Mouse (Mus musculus) hematopoietic stem cell, adult 5-6 weeks (primary cell): ENCODE results near the gene Mcfd2. TPM values are rescaled to one million over a fixed set of nuclear protein-coding genes. Genes with fewer than 3 reads are reported as not detected.
A peak's percentile ranks its signal among the peaks of the same experiment; 100 is the strongest.
"Not testable (repeated sequence)": the region's sequence is repeated elsewhere in the genome, so short reads cannot be mapped to it uniquely, and the experiment has no call there.

ENCODE experiments used
- ATAC-seq, 2 experiments: fragments of 125-278 bp in 1 of 2; replicated peaks in 1 of 2; 2 replicates each; pipeline ENCODE4 v1.8.0; 2016 to 2017; ENCODE audit warnings: inconsistent platforms in 2 of 2, mild to moderate bottlenecking in 2 of 2, moderate number of reproducible peaks in 2 of 2, low read depth in 1 of 2, moderate TSS enrichment in 1 of 2; ENCODE audit not compliant: low FRiP score in 2 of 2, poor library complexity in 2 of 2, severe bottlenecking in 2 of 2, insufficient read depth in 1 of 2, low TSS enrichment in 1 of 2
- total RNA-seq: library from RNA; stranded (forward); fragments of 172-1452, 232-1000 nt; gene quantifications from 2 replicates; pipeline ENCODE4 v1.2.3, GENCODE M21; 2017

The Mcfd2 gene
- total RNA-seq, result 76.9 and 81.4 TPM in 2 replicates

DNA sequence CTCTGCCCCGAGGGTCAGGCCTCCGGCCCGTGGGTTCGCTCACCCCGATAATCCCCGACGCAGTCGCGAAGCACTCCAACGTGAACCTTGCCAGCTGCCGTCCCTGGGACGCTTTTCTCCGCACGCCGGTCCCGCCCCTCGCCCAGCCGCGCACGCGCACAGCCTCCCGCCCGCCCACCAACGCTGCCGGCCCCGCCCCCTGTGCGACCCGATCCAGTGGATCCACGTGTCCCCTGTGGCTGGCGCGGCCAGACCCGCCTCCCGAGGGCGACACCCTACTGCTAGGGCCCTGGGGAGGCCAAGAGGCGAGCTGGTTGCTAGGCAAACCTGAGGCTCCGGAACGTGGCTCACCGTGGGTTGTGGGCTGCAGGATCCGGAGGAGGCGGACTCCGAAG is at the start of gene Mcfd2:
Gene Mcfd2 (minus strand): TSS at position 144 of the 395 bp plus-strand sequence.
- peak; percentile 96 to 99 for ATAC-seq

DNA sequence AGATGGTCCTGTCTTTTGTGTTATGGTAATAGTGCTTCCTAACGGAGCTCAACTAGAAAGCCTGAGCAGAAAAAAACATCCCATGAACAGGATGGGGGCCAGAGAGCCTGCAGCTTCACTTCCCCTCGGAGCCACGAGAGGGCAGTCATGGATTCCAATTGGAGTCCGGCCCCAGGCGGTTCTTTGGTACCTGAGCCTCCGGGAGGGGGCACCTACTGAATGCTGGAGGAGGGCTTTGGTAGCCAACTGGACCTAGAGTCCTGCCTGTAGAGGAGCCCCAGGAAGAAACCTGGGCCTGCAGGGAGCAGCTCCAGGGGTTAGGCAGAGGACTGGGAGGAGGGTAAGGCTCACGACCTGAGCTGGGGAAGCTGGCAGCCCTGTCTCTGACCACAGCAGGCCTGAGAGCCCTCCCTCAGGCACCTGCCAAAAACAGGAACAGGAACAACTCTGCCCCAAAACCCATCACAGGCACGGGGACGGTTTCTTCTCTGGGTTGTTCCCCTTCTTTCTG is 49.3 kb upstream of the Mcfd2 start:
- ATAC-seq, result peak; percentile 90 to 92

DNA sequence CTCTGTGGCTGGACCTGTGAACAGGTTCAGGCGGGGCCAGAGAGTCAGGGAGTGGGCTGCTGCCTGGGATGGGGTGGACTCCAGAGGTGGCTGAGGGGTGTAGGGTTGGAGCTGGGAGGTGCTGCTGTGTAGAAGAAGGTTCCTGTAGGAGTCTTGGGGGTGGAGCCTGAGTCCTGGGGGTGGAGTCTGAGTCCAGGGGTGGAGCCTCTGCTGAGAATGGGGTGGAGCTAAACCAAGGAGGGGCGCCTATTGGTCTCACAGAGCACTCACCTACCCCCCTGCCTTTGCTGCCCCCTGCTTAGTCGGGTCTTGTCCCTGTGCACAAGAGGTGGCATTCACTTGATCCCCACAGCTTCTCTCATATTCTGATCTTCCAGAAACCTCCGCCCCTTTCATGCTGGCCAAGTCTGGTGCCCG is 48.8 kb upstream of the Mcfd2 start:
- peak in 1 of 2 experiments; percentile 40; a peak in 2 of 4 replicates for ATAC-seq

DNA sequence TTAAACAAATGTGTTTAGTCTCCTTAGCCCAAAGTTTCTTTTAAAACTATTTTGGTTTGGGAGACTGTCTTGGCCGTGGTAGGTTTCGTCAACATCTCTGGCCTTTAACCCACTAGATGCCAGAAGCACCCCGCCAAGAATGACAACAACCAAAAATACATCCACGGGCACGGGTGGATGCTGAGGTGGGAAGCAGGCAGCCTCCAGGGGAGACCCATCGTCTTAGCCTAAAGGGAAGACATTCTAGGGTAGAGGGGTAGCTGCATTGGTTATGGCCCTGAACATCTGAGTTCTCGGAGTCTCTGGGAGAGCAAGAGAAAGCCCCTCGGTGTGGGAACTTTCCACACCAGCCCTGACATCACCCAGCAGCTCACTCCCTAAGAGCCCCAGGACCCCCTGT is 48.4 kb upstream of the Mcfd2 start:
- ATAC-seq, result no peak

DNA sequence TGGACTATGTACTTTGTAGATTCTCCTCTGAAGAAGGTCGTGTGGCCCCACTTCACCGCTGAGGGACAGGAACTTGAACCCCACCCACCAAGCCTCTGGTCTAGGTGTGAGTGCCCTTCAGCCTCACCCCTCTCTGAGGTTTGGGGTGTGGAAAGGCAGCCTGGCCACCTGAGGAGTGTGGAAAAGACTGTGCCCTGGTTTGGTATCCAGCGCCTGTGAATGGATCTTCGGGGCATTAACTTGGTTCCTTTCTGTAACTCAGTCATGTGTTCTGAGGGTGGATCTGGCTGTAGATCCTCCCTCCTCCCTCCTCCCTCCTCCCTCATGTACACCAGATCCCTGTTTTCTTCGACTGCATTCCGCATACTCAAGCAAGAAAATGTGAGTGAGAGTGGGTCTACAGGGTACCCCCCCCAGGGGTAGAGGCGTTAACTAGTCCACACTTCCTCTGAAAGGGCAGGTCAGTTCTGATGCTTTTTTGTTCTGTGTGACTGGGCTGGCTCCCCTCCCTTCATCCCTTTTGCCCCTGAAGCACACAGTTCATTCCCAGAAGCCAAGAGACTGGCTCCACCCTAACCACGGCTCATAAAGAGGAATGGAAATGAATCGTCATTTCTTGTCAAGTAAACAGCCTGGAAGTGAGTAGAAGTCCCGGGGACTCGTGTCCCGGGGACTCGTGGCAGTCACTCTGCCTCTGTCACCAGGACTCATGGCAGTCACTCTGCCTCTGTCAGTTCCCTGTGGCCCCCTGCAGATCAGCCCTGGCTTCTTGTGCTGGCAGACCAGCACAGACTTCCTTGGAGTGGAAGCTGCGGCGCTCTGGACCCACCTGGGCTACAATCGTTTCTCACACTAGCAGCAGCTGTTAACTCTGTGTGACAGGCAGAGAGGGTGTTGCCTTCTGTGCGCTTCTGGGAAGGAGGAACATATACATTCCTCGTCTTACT is 47.5 kb upstream of the Mcfd2 start:
- no peak for ATAC-seq

DNA sequence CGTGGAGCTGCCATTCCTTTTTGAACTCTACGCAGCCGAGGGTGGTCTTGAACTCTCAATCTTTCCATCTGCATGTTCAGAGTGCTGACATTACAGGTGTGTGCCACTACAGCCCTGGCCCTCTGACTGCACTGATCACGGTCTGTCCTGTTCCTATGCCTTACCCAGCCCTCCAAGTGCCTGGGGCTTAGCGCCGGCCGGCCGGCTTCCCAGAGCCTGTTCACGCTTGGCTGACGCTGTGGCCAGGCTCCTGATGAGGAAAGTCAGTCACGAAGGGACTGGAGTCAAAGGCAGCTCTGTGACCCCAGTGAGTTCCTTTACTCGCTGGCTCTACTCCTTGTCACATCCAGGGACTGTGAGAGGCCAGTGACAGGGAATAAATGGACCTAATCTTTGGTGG is 46.6 kb upstream of the Mcfd2 start:
- no peak for ATAC-seq

DNA sequence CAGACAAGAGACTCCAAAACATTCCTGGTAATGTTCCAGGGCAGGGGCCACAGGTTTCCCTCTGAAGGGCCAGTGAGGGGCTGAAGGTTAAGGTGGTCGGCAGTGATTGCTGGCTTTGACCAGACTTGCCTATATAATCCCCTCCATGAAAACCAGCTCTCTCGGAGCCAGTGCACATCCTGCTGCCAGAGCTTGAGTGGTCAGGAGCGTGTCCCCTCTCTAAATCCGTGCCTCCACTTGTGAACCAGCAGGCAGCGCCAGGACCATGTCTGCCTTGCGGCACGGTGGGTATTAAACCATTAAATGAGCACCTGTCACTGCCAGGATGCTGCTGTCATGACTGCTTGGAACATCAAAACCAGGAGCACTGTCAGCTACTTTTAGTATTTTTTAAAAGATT is 44.8 kb upstream of the Mcfd2 start:
- no peak for ATAC-seq

DNA sequence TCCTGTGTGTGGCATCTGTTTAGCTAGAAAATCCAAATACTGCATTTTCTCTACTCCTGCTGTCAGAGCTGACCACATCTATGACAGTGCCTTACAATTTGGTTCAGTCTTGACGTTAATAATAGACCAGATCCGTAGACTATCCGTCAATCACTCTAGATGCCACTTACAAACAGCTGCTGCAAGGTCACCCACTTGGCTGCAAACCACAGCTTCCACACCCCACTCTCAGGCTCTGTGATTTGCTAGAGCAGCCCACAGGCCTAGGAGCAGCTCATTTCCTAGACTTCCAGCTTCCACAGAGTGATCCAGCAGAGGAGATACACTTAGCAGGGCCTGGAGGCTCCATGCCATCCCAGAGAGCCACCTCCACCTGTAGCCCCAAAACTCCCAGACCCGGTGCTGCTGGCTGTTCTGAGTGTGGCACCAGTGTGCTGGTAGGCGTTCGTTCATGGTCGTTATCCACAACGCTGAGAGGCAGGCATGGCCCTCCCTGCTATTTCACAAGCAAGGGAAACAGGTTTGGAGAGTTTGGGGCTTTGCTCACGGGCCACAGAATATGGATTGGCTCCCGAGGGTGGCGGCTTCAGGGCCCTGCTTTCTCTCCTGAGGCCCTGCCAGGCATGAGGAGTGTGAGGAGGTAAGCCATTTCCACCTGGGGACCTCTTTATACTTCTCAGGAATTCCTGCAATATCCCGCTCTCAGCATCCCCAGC is 43.5 kb upstream of the Mcfd2 start:
- ATAC-seq, result no peak

DNA sequence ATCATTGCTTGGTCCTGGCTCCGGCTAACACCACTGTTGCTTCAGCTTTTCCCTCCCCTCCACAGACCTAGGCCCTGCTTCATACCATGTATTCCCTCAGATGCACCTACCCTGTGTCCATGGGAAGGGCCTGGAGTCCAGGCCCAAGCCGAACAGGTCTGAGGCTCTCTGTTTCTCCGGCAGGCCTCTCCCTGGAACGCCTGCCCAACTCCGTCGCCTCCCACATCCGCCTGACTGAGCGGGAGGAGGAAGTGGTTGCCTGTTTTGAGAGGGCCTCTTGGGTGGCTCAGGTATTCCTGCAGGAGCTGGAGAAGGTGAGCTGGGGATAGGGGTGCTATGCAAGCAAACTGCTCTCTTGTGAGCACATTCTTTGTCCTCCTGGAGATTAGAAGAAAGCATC is 41.0 kb upstream of the Mcfd2 start:
- 0 out of 4 replicates have a peak, but pooled peaks of 1 of the 2 experiments have one; percentile 17 for ATAC-seq

DNA sequence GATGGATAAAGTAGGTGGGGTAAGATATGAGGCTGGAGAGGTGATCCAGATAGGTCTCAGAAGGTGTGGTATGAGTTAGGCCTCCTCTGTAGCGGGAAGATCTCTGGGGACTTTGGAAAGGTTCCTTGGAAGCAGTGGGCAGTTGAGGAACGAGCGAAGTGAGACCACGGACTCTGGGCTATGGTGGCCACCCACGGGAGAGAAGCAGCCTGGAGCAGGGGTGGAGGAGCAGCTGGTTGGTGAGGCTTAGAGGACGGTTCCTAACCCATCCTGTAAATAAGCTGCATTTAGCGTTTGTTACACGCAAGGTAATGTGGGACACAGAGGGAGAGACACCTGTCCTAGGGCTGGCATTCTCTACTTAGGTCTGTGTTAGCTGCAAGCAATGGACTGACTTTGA is 39.3 kb upstream of the Mcfd2 start:
- no peak for ATAC-seq

DNA sequence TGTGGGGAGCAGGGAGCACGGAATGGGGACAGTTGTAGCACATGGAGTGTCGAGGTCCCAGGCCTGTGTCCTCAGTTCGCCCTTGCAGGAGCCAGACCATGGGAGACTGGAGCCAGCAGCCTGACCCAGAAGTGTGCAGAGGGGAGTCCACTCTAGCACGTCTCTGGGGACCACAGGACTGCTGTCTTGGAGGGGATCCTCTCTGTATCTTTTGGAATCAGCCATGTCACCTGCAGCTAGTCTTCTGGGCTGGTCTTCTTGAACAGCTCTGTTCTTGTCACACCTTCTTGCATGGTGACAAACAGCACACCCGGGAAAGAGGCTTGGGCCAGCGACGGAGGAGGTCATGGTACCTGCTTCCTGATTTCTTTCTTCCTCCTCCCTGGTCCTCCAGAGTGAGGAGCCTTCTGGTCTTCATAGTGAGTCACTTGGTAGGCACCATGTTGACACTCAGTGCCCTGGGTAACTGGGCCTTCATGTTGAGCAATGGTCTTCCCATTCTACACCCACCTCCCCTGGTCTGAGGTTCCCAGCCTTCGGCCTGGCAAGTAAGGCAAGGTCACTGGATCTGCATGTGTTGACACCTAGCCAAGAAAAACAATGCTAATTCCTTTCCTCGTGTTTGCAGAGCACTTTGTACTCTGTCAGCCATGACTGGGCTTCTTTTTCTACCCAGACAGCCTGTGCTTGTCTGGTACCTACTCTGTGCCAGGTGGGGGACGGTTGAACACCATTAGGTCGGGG is 38.6 kb upstream of the Mcfd2 start:
- ATAC-seq, result no peak; a peak in 1 of 4 replicates

DNA sequence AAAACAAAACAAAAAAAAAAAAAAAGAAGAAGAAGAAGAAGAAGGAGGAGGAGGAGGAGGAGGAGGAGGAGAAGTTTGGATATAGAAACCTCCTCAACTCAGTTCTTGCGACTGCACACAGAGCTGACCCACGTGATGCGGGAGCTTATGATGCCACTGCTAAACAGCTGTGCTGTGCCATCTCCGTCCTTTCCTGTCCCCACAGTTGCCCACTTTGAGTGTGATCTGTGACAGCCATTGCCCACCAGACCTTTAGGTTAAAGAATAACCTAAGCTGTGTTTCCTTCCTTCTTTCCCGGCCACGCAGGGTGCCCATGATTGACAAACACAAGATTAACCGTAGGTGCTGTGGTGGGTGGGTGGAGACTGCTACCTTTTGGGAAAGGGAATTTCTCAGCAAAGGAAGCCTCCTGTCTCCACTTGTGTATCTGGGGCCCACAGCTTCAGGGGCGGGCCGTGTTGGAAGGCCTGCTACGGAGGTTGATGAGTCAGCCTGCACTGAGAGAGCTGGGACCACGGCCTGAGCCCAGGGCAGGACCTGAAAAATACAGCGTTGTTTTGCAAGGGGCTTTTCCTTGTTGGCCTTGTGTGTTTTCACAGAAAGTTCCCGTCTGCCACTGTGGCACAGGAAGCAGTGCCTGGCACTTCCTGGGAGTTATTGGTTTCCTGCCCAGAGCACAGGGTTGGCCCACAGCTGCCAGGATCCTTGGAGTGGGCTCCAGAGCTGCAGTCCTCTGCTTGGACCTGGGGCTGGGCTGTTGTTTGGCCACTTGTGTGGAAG is 36.5 kb upstream of the Mcfd2 start:
- peak; percentile 49 to 53 for ATAC-seq

DNA sequence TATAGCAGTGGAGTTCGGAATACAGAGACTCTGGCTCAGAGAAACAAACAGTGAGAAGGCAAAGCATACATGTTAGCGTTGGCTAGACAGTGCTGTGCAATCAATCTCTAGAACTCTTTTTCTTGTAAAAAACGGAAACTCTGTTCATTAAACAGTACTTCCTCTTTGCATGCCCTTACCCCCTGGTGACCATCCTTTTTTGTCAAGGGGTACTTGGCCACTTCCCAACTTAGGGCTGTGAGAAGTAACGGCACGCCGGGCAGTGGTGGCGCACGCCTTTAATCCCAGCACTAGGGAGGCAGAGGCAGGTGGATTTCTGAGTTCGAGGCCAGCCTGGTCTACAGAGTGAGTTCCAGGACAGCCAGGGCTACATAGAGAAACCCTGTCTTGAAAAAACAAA is 35.9 kb upstream of the Mcfd2 start:
- peak; percentile 30 to 34; a peak in 3 of 4 replicates for ATAC-seq

DNA sequence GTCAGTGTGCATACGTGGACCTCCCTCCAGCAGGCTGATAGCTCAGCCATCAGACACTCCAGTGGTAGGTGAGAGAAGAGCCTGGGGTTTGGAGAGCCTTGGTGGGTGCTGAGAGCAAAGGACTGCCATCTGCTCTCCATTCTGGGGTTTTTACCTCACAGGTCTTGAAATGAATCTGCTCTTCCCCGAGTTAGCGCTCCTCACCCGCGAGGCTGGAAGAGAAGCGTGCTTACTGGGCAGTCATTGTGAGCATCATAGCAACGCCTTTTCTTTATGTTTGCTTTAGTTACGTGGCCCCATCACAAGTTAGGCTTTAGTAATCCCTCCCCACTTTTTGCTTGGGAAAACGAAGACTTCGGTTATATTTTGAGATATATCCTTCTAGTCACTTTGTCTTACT is 34.6 kb upstream of the Mcfd2 start:
- no peak for ATAC-seq

DNA sequence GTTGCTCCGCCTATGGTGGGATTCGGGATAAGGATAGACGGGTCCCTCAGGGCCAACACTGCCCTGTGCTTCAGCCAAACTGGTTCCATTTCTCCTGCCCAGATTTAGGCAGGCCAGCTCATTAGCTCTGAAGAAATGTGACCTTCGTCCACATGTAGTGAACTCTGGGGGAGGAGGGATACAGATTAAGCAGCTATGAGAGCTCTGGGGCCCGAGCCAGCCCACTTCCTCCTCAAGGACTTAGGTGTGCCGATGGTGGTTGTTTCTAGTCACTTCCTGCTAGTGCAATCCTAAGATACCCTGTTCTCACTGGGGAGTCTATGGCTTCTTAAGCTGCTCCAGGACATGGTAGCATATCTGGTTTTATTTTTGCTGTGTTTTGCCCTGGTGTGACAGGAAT is 33.2 kb upstream of the Mcfd2 start:
- ATAC-seq, result peak; percentile 80

DNA sequence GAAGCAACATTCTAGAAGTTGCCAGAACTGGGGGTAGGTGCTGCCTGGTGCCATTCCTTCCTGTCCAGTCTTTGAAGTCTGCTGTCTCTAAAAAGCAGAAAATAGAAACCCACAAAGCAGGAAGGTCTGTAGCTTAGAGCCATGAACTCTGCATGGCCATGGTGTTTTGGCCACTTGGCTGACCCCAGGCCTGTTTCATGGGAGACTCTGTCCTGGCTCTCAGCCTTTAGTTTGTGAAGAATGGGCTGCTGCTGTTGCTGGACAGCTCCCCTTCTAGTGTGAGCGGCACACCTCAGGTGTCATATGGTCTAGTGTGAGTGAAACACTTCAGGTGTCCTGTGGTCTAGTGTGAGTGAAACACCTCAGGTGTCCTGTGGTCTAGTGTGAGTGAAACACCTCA is 31.0 kb upstream of the Mcfd2 start:
- not testable (repeated sequence) for ATAC-seq

DNA sequence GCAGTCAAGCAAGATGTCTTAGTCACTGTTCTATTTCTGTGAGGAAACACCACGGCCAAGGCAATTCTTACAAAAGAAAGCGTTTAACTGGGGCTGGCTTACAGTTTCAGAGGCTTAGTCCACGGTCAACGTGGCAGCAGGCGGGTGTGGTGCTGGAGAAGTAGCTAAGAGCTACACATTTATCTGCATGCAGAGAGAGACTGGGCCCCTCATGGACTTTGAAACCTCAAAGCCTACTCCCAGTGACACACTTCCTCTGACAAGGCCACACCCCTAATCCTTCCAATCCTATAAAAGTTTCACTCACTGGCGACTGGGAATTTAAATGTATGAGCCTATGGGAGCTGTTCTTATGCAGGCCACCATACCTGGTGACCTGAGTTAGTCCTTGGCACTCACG is 30.0 kb upstream of the Mcfd2 start:
- no peak for ATAC-seq
